Mouse (Mus musculus) bone marrow, adult 2 months (tissue): Measurements from ENCODE around the gene Gapdh. TPM values are rescaled to one million over a fixed set of nuclear protein-coding genes. Genes with fewer than 3 reads are reported as not detected.

ENCODE experiments used
- H3K27ac ChIP-seq: fragments of 200-500 bp; 2 replicates; pipeline ENCODE4 v1.5.1; 2012; ENCODE audit warnings: low read depth, mild to moderate bottlenecking, control low read depth, inconsistent platforms, low read length; ENCODE audit not compliant: control insufficient read depth, poor library complexity, insufficient read depth
- H3K4me1 ChIP-seq: fragments of 200-500 bp; 2 replicates; pipeline ENCODE4 v1.6.1; 2011; ENCODE audit warnings: low read length; ENCODE audit not compliant: control insufficient read depth, insufficient read depth
- H3K4me3 ChIP-seq: fragments of 200-500 bp; replicated peaks from 2 replicates; pipeline ENCODE3; 2011; ENCODE audit warnings: mild to moderate bottlenecking, low read depth, low read length, control low read depth; ENCODE audit not compliant: control insufficient read depth
- CTCF ChIP-seq: fragments of 200-500 bp; IDR thresholded peaks from 2 replicates; pipeline ENCODE4 v1.5.1; 2011; ENCODE audit warnings: low read length, control low read depth; ENCODE audit not compliant: control insufficient read depth, insufficient read depth
- POLR2A ChIP-seq: fragments of 200-500 bp; IDR thresholded peaks from 2 replicates; pipeline ENCODE4 v1.6.1; 2011; ENCODE audit warnings: low read depth, mild to moderate bottlenecking, control low read depth, low read length, borderline replicate concordance; ENCODE audit not compliant: control insufficient read depth
- WGBS: fragments of 180-500 bp; shearing (Covaris S2); methylation state at CpG from one replicate; pipeline ENCODE4 v1.1.7; 2018; 5-methylcytosine and 5-hydroxymethylcytosine counted together
- polyA plus RNA-seq: library from polyadenylated mRNA; stranded (reverse); fragments of >200 nt; gene quantifications from 2 replicates; pipeline ENCODE4 v1.2.4, GENCODE M21; 2011; ENCODE audit warnings: low replicate concordance; ENCODE audit not compliant: missing spikeins, insufficient read depth, insufficient read length

The Gapdh gene
- polyA plus RNA-seq, 1 experiment: 98.2 TPM

- peaks cover 11% of the 10 kb centered on the region; the same call in 1 of the 2 replicates for H3K4me1 ChIP-seq
- WGBS: 94% methylated on average over 9 of the region's 9 CpGs
- H3K27ac ChIP-seq: no peak overlapping the region
Measured at GRCm38 (mm10) chr6:125143904-125144303, 22.4 kb downstream of the Gapdh start.

GRCm38 (mm10) chr6:125143128-125143527 lies 23.1 kb downstream of the Gapdh start:
- H3K4me3 ChIP-seq: no peak overlapping the region
- H3K4me1 ChIP-seq: peaks cover 7% of the 10 kb centered on the region; the same call in 1 of the 2 replicates
- no peak overlapping the region for H3K27ac ChIP-seq
- WGBS: 64% methylated on average over 3 of the region's 3 CpGs
- TF ChIP-seq CTCF (no peak), POLR2A (no peak)

More at GRCm38 (mm10) chr6:125143904-125144303, 22.4 kb downstream of the Gapdh start:
- no peak for TF ChIP-seq POLR2A
- H3K4me3 ChIP-seq: no peak overlapping the region

- Histone ChIP-seq H3K27ac (no peak overlapping the region), H3K4me3 (no peak overlapping the region), H3K4me1 (peaks cover 6% of the 10 kb centered on the region; the same call in 1 of the 2 replicates)
- TF ChIP-seq CTCF (no peak), POLR2A (no peak)
- 86% methylated on average over 8 of the region's 8 CpGs for WGBS
Measured at GRCm38 (mm10) chr6:125142436-125142835, 23.8 kb downstream of the Gapdh start.

GRCm38 (mm10) chr6:125139747-125140146 lies 26.5 kb downstream of the Gapdh start:
- Histone ChIP-seq H3K27ac (no peak overlapping the region), H3K4me1 (no peaks in the 10 kb centered on the region), H3K4me3 (no peak overlapping the region)
- TF ChIP-seq CTCF (no peak), POLR2A (no peak)
- WGBS: 91% methylated on average over 7 of the region's 7 CpGs

GRCm38 (mm10) chr6:125137002-125137671 lies 29.1 kb downstream of the Gapdh start:
- no peaks in the 10 kb centered on the region for H3K4me1 ChIP-seq
- H3K4me3 ChIP-seq: no peak overlapping the region
- TF ChIP-seq CTCF (peak; percentile 66; the same call in 1 of the 2 replicates), POLR2A (no peak)
- WGBS: 89% methylated on average over 19 of the region's 19 CpGs
- no peak overlapping the region for H3K27ac ChIP-seq

- Histone ChIP-seq H3K27ac (no peak overlapping the region), H3K4me1 (no peaks in the 10 kb centered on the region), H3K4me3 (peak overlapping the region; percentile 93)
- TF ChIP-seq POLR2A (no peak), CTCF (no peak)
- 2% methylated on average over 11 of the region's 11 CpGs for WGBS
Measured at GRCm38 (mm10) chr6:125132470-125132869, 33.8 kb downstream of the Gapdh start.

- TF ChIP-seq CTCF (no peak), POLR2A (peak; percentile 83; the same call in 1 of the 2 replicates)
- Histone ChIP-seq H3K4me3 (peak within 1 kb of the TSS; percentile 93), H3K4me1 (no peaks in the 10 kb centered on the region), H3K27ac (peak within 1 kb of the TSS; percentile 82)
- under 1% methylated on average over 66 of the region's 66 CpGs for WGBS
Measured at GRCm38 (mm10) chr6:125131302-125132156, 34.7 kb downstream of the Gapdh start, which contains the start of gene Nop2. Gene Nop2 (plus strand): TSS chr6:125131909.

GRCm38 (mm10) chr6:125129710-125130402 lies 36.4 kb downstream of the Gapdh start:
- WGBS: 82% methylated on average over 20 of the region's 20 CpGs
- Histone ChIP-seq H3K4me3 (no peak overlapping the region), H3K27ac (0 out of 2 replicates have a peak overlapping the region, but pooled peaks have one; percentile 4), H3K4me1 (no peaks in the 10 kb centered on the region)
- no peak for TF ChIP-seq CTCF
- TF ChIP-seq POLR2A: no peak
